Mouse (Mus musculus) thymus, adult 2 months (tissue): ENCODE measurements at regions not wholly inside any gene's neighbourhood (a gene's known extent, or its start where the extent isn't known, plus 50 kb on each side); places are given as distances from the start of the nearest gene placed in this dataset.

Experiments
- DNase-seq: peaks from one replicate; pipeline ENCODE4 v3.0.0; 2021
- H3K27ac ChIP-seq: fragments of 200-500 bp; 2 replicates; pipeline ENCODE4 v1.5.1; 2012; ENCODE audit warnings: low read length, control low read depth; ENCODE audit not compliant: control insufficient read depth, insufficient read depth
- H3K27me3 ChIP-seq: fragments of 200-500 bp; 2 replicates; pipeline ENCODE4 v1.6.1; 2012; ENCODE audit warnings: mild to moderate bottlenecking, low read length, moderate library complexity, mixed read lengths; ENCODE audit not compliant: control insufficient read depth, insufficient read depth
- H3K36me3 ChIP-seq: fragments of 200-500 bp; 2 replicates; pipeline ENCODE4 v1.6.1; 2012; ENCODE audit warnings: mild to moderate bottlenecking, low read length, moderate library complexity; ENCODE audit not compliant: control insufficient read depth, insufficient read depth
- H3K4me1 ChIP-seq: fragments of 200-500 bp; replicated peaks from 2 replicates; pipeline ENCODE4 v1.6.1; 2012; ENCODE audit warnings: low read length; ENCODE audit not compliant: control insufficient read depth, insufficient read depth
- H3K4me3 ChIP-seq: fragments of 200-500 bp; 2 replicates; pipeline ENCODE4 v1.5.1; 2012; ENCODE audit warnings: mild to moderate bottlenecking, low read length, control low read depth, moderate library complexity; ENCODE audit not compliant: control insufficient read depth, insufficient read depth
- CTCF ChIP-seq: fragments of 200-500 bp; IDR thresholded peaks from 2 replicates; pipeline ENCODE4 v1.5.1; 2012; ENCODE audit warnings: mild to moderate bottlenecking, control low read depth, low read length, moderate library complexity, borderline replicate concordance; ENCODE audit not compliant: control insufficient read depth, poor library complexity, insufficient read depth; ENCODE audit errors: extremely low read depth
- POLR2A ChIP-seq: fragments of 200-500 bp; IDR thresholded peaks from 2 replicates; pipeline ENCODE4 v1.6.1; 2012; ENCODE audit warnings: mild to moderate bottlenecking, low read length, control low read depth, moderate library complexity; ENCODE audit not compliant: control insufficient read depth, poor library complexity, insufficient read depth; ENCODE audit errors: extremely low read depth
- WGBS: fragments of 180-500 bp; shearing (Covaris S2); methylation state at CpG from one replicate; pipeline ENCODE4 v1.1.7; 2018; 5-methylcytosine and 5-hydroxymethylcytosine counted together

GRCm38 (mm10) chr10:99644981-99645380 is 114.5 kb downstream of the Csl start:
- TF ChIP-seq CTCF (no peak), POLR2A (no peak)
- no peak for DNase-seq
- no peaks in the 10 kb centered on the region for H3K4me1 ChIP-seq
- no peak overlapping the region for H3K27ac ChIP-seq
- no peaks in the 10 kb centered on the region for H3K27me3 ChIP-seq
- no peak overlapping the region for H3K4me3 ChIP-seq
- no peaks in the 10 kb centered on the region for H3K36me3 ChIP-seq
- WGBS, result 64% methylated on average over 2 of the region's 2 CpGs

GRCm38 (mm10) chr10:99652011-99652410 is 107.4 kb downstream of the Csl start:
- H3K4me3 ChIP-seq, result no peak overlapping the region
- no peaks in the 10 kb centered on the region for H3K4me1 ChIP-seq
- no peak for DNase-seq
- H3K27me3 ChIP-seq, result no peaks in the 10 kb centered on the region
- H3K27ac ChIP-seq, result no peak overlapping the region
- 94% methylated on average over 1 of the region's 1 CpGs for WGBS
- no peaks in the 10 kb centered on the region for H3K36me3 ChIP-seq
- TF ChIP-seq POLR2A, result no peak
- no peak for TF ChIP-seq CTCF

- no peak for DNase-seq
- H3K27me3 ChIP-seq, result no peaks in the 10 kb centered on the region
- WGBS, result 88% methylated on average over 4 of the region's 4 CpGs
- no peak for TF ChIP-seq CTCF
- no peak for TF ChIP-seq POLR2A
- H3K4me3 ChIP-seq, result no peak overlapping the region
- no peak overlapping the region for H3K27ac ChIP-seq
- H3K4me1 ChIP-seq, result no peaks in the 10 kb centered on the region
- H3K36me3 ChIP-seq, result no peaks in the 10 kb centered on the region
Observed at GRCm38 (mm10) chr10:99654284-99654683, 105.2 kb downstream of the Csl start.

GRCm38 (mm10) chr10:99676557-99677098 is 82.8 kb downstream of the Csl start:
- no peak overlapping the region for H3K27ac ChIP-seq
- WGBS, result 75% methylated on average over 3 of the region's 3 CpGs
- no peaks in the 10 kb centered on the region for H3K27me3 ChIP-seq
- TF ChIP-seq CTCF (no peak), POLR2A (no peak)
- no peaks in the 10 kb centered on the region for H3K4me1 ChIP-seq
- no peak for DNase-seq
- H3K4me3 ChIP-seq, result no peak overlapping the region
- H3K36me3 ChIP-seq, result no peaks in the 10 kb centered on the region

GRCm38 (mm10) chr10:99678096-99678495 is 81.4 kb downstream of the Csl start:
- H3K4me1 ChIP-seq, result no peaks in the 10 kb centered on the region
- DNase-seq, result no peak
- no peaks in the 10 kb centered on the region for H3K36me3 ChIP-seq
- no peak overlapping the region for H3K27ac ChIP-seq
- H3K27me3 ChIP-seq, result no peaks in the 10 kb centered on the region
- no peak for TF ChIP-seq CTCF
- no peak for TF ChIP-seq POLR2A
- 93% methylated on average over 9 of the region's 9 CpGs for WGBS
- no peak overlapping the region for H3K4me3 ChIP-seq

GRCm38 (mm10) chr10:99679813-99680212 is 79.6 kb downstream of the Csl start:
- no peaks in the 10 kb centered on the region for H3K27me3 ChIP-seq
- H3K4me3 ChIP-seq, result no peak overlapping the region
- TF ChIP-seq POLR2A (no peak), CTCF (no peak)
- 94% methylated on average over 6 of the region's 6 CpGs for WGBS
- H3K36me3 ChIP-seq, result no peaks in the 10 kb centered on the region
- no peak for DNase-seq
- no peaks in the 10 kb centered on the region for H3K4me1 ChIP-seq
- H3K27ac ChIP-seq, result no peak overlapping the region

GRCm38 (mm10) chr10:99681932-99682331 is 77.5 kb downstream of the Csl start:
- WGBS, result 57% methylated on average over 4 of the region's 4 CpGs
- TF ChIP-seq POLR2A, result no peak
- no peak for TF ChIP-seq CTCF

GRCm38 (mm10) chr10:99682350-99682749 is 77.1 kb downstream of the Csl start:
- H3K27me3 ChIP-seq, result no peaks in the 10 kb centered on the region
- TF ChIP-seq CTCF, result no peak
- no peak for TF ChIP-seq POLR2A
- WGBS, result 93% methylated on average over 9 of the region's 9 CpGs

More at GRCm38 (mm10) chr10:99681932-99682331, 77.5 kb downstream of the Csl start:
- no peak overlapping the region for H3K27ac ChIP-seq
- no peaks in the 10 kb centered on the region for H3K36me3 ChIP-seq
- H3K4me1 ChIP-seq, result no peaks in the 10 kb centered on the region
- H3K27me3 ChIP-seq, result no peaks in the 10 kb centered on the region
- DNase-seq, result no peak
- no peak overlapping the region for H3K4me3 ChIP-seq

More at GRCm38 (mm10) chr10:99682350-99682749, 77.1 kb downstream of the Csl start:
- DNase-seq, result no peak
- no peak overlapping the region for H3K4me3 ChIP-seq
- no peaks in the 10 kb centered on the region for H3K36me3 ChIP-seq
- H3K4me1 ChIP-seq, result no peaks in the 10 kb centered on the region
- H3K27ac ChIP-seq, result no peak overlapping the region
